Mouse (Mus musculus) heart, embryonic 13.5 days (tissue): ENCODE measurements around the gene Olfr1359. TPM values are rescaled to one million over a fixed set of nuclear protein-coding genes. Genes with fewer than 3 reads are reported as not detected.
"Not testable (repeated sequence)": the region's sequence is repeated elsewhere in the genome, so short reads cannot be mapped to it uniquely, and the experiment has no call there.

Source experiments
- ATAC-seq: fragments of 200-750 bp; cut with Nextera tagmentation; 2 replicates; pipeline ENCODE4 v1.8.0; 2017; ENCODE audit warnings: moderate TSS enrichment; ENCODE audit not compliant: insufficient number of reproducible peaks, low FRiP score, low TSS enrichment; ENCODE audit errors: extremely low read depth
- H3K27ac ChIP-seq: fragments of 300-500 bp; sonication (generic); replicated peaks from 2 replicates; pipeline ENCODE4 v1.5.1; 2015; ENCODE audit warnings: moderate library complexity, mild to moderate bottlenecking, inconsistent platforms
- H3K27me3 ChIP-seq: fragments of 300-500 bp; sonication (generic); replicated peaks from 2 replicates; pipeline ENCODE4 v1.6.1; 2015; ENCODE audit warnings: mild to moderate bottlenecking, inconsistent platforms
- H3K36me3 ChIP-seq: fragments of 300-500 bp; sonication (generic); 2 replicates; pipeline ENCODE4 v1.6.1; 2015; ENCODE audit warnings: mild to moderate bottlenecking, inconsistent platforms
- H3K4me1 ChIP-seq: fragments of 300-500 bp; sonication (generic); 2 replicates; pipeline ENCODE4 v1.6.1; 2015; ENCODE audit warnings: inconsistent platforms
- H3K4me2 ChIP-seq: fragments of 300-500 bp; sonication (generic); 2 replicates; pipeline ENCODE4 v1.6.1; 2015; ENCODE audit warnings: inconsistent platforms, mild to moderate bottlenecking, moderate library complexity
- H3K4me3 ChIP-seq: fragments of 300-500 bp; sonication (generic); 2 replicates; pipeline ENCODE4 v1.5.1; 2015; ENCODE audit warnings: moderate library complexity, mild to moderate bottlenecking, inconsistent platforms
- H3K9ac ChIP-seq: fragments of 300-500 bp; sonication (generic); 2 replicates; pipeline ENCODE4 v1.6.1; 2015; ENCODE audit warnings: inconsistent platforms, mild to moderate bottlenecking, moderate library complexity
- H3K9me3 ChIP-seq: fragments of 300-500 bp; sonication (generic); 2 replicates; pipeline ENCODE4 v1.6.1; 2016; ENCODE audit warnings: inconsistent platforms
- WGBS: fragments of 180-500 bp; shearing (Covaris S2); methylation state at CpG from one replicate; pipeline ENCODE4 v1.1.7; 2015; ENCODE audit warnings: mixed read lengths; 5-methylcytosine and 5-hydroxymethylcytosine counted together
- polyA plus RNA-seq: library from polyadenylated mRNA; unstranded; fragments of >200 nt; fragmentation: Nextera tagmentation; extraction: Ambion mirVana; gene quantifications from 2 replicates; pipeline ENCODE4 v1.2.1, GENCODE M21; 2015

Gene Olfr1359
- polyA plus RNA-seq, 1 experiment from 2014 or later = not detected

DNA sequence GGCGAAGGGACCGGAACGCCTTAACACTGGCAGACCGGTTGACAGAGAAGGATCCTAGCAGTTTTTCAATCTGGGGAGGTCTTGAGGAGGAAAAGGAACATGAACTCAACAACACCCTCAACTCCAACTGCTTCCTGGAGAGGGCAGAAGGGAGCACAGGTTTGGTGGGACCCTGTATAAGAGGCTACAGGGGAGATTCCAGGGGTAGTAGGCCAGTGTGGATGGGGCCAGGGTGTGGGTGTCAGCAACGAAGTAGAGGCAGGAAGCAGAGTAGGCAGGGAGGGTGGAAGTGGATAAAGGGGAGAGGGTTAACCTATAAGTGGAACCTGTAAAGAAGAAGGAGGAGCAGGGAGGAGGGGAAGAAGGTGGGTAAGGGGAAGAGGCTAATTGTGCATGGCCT is 35.6 kb downstream of the Olfr1359 start:
- WGBS = 73% methylated on average over 5 of the region's 5 CpGs
- Histone ChIP-seq H3K9ac (peak overlapping the region; percentile 84), H3K4me1 (peaks cover 21% of the 10 kb centered on the region), H3K4me2 (no peak overlapping the region), H3K36me3 (no peaks in the 10 kb centered on the region), H3K4me3 (no peak overlapping the region), H3K9me3 (no peaks in the 10 kb centered on the region), H3K27me3 (no peaks in the 10 kb centered on the region), H3K27ac (peak overlapping the region; percentile 95)
- ATAC-seq = no peak

DNA sequence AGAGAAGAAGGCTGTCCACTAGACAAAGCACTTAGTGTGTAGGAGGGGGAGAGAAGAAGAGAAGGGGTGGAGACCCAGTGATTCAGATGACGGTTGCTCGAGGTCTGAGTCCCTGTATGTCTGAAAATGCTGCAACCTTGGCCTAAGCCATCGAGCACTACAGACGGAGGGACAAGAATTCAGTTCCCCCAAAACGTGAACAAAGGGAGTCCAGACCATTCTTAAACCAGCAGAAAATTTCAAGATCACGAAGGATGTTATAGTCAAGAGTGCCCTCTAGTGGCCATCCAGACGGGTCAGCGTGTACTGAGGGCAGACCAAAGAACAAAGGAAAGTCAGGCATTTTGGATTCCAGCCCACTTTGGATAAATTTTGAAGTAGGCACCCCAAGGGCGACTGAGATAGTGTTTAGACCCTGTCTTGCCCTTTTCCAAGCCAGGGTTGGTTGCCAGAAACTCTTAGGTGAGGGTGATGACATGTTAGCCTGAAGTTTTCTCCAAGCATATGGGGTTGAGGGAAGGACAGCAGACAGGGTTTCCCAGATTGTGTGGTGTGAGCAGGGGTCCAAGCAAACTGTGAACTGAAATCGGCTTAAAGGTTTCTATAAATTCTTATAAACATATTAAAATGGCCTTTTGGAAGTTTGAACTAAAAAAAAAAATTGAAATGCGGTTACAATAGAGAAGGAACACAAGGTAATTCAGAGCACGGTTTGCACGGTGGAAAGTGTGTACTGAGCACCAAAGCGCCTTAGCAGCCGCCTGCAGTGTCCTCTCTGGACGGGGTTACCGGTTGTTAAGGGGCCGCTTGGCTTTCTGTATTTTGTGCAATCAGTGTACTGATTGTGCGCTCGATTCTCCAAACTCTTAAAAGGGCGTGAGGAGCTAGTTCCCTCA is 36.3 kb downstream of the Olfr1359 start:
- Histone ChIP-seq H3K4me3 (peak overlapping the region; percentile 60), H3K4me2 (peak overlapping the region; percentile 78), H3K36me3 (no peaks in the 10 kb centered on the region), H3K27ac (peak overlapping the region; percentile 95), H3K4me1 (peaks cover 21% of the 10 kb centered on the region), H3K9me3 (no peaks in the 10 kb centered on the region), H3K9ac (peak overlapping the region; percentile 84), H3K27me3 (no peaks in the 10 kb centered on the region)
- peak; percentile 35; the same call in 1 of the 2 replicates for ATAC-seq
- WGBS = under 1% methylated on average over 21 of the region's 21 CpGs

DNA sequence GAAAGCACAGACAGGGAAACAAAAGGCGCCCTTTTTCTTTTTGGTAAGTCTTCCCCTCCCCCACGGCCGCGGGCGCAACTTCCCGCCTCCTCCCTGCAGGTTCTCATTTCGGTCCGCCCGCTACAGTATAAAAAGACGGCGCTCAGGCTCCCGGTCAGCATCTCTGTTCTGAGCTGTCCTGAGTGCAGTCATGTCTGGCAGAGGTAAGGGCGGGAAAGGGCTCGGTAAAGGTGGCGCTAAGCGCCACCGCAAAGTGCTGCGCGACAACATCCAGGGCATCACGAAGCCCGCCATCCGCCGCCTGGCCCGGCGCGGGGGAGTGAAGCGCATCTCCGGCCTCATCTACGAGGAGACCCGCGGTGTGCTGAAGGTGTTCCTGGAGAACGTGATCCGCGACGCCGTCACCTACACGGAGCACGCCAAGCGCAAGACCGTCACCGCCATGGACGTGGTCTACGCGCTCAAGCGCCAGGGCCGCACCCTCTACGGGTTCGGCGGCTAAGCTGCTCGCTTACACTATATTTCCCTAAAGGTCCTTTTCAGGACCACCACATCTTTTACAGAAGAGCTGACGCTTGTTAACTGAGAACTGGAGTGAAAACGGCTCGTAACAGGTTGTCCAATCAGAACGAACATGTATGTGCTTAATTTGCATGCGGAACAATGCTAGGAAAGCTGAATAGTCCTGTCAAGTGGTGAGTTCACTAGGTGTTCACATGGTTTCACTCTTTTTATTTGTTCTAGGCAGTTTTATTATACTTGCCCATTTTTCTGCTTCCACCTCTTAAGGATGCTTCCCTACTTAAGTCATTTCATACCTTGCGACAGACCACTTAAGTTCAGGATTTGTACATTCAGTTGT is 37.2 kb downstream of the Olfr1359 start, which contains the start of gene Hist1h4j:
Hist1h4j (plus strand) TSS at position 159 of the 862 bp plus-strand sequence.
- H3K4me1 ChIP-seq = peaks cover 29% of the 10 kb centered on the region
- H3K9ac ChIP-seq = peak within 1 kb of the TSS; percentile 84
- peak within 1 kb of the TSS; percentile 60 for H3K4me3 ChIP-seq
- under 1% methylated on average over 41 of the region's 56 CpGs for WGBS
- H3K27me3 ChIP-seq, H3K9me3 ChIP-seq, H3K36me3 ChIP-seq: not testable (repeated sequence)
- peak within 1 kb of the TSS; percentile 95 for H3K27ac ChIP-seq
- H3K4me2 ChIP-seq = peak within 1 kb of the TSS; percentile 78
- ATAC-seq = peak; percentile 70; the same call in 1 of the 2 replicates

DNA sequence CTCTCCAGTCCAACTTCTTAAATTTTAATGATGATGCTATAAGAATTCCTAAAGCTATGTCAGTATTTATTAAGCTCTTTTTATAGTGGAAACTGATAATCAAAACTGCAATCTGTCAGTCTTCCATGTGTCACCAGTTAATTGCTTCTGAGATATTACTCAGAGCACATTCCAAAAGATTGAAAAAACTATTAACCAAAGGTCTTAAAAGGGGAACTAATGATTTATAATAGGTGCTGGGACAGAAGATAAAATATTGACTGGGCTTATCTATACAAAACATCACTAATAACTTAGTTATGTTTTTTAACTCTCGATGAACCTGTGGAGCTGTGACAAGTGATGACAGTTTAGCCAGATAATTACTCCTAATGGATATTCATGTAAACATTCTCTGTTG is 47.1 kb downstream of the Olfr1359 start:
- H3K27me3 ChIP-seq = no peaks in the 10 kb centered on the region
- no peak overlapping the region for H3K27ac ChIP-seq
- H3K4me1 ChIP-seq = peaks cover 26% of the 10 kb centered on the region
- H3K4me3 ChIP-seq = no peak overlapping the region
- WGBS = 72% methylated on average over 1 of the region's 1 CpGs
- H3K9me3 ChIP-seq = no peaks in the 10 kb centered on the region
- no peak overlapping the region for H3K9ac ChIP-seq
- ATAC-seq = no peak
- H3K36me3 ChIP-seq = no peaks in the 10 kb centered on the region
- no peak overlapping the region for H3K4me2 ChIP-seq

DNA sequence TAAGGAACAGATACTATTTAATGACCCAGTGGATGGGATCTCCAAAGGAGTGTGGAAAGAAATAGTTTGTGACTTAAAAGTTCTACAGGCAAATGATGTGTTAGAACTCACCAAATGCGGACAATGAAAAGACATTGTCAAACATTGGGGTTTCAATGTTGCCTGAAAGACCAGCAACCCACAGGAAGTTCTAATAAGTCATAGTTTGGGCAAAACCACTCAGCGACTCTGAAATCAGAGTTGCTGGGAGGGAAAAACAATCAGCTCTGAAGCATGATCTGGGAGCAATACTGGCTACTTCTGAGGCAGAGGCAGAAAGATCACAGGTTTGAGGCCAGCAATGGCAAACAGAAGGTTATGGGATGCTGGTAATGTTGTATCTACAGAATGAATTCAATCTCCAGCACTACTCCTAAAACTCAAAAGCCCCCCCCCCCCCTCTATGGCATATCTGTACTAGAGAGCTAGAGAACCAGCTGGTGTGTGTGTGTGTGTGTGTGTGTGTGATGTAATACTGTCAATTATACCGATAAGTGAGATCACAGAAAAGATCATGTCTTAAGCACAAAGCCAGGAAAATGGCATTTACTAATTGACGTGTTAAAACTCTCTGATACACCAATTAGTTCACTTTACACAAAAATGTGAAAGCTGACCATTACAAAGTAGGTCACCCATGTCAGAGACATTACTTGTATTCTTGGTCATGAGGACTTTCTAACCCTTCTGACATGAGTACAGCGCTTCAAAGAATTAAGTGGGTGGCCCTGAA is 51.7 kb downstream of the Olfr1359 start:
- Histone ChIP-seq H3K4me2 (peak overlapping the region; percentile 76), H3K36me3 (no peaks in the 10 kb centered on the region), H3K4me1 (peaks cover 44% of the 10 kb centered on the region), H3K4me3 (peak overlapping the region; percentile 60), H3K9ac (peak overlapping the region; percentile 86), H3K27ac (peak overlapping the region; percentile 94), H3K9me3 (no peaks in the 10 kb centered on the region), H3K27me3 (no peaks in the 10 kb centered on the region)
- no peak for ATAC-seq
- WGBS = 5% methylated on average over 5 of the region's 5 CpGs

DNA sequence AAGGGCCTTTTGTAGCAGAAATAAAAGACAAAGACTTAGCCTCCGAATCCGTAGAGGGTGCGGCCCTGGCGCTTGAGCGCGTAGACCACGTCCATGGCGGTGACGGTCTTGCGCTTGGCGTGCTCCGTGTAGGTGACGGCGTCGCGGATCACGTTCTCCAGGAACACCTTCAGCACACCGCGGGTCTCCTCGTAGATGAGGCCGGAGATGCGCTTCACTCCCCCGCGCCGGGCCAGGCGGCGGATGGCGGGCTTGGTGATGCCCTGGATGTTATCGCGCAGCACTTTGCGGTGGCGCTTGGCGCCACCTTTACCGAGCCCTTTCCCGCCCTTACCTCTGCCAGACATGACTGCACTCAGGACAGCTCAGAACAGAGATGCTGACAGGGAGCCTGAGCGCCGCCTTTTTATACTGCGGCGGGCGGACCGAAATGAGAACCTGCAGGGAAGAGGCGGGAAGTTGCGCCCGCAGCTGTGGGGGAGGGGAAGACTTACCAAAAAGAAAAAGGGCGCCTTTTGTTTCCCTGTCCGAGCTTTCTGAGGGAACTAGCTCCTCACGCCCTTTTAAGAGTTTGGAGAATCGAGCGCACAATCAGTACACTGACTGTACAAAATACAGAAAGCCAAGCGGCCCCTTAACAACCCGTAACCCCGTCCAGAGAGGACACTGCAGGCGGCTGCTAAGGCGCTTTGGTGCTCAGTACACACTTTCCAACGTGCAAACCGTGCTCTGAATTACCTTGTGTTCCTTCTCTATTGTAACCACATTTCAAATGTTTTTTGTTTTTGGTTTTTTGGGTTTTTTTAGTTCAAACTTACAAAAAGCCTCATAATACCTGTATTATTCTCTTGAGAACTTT is 52.5 kb downstream of the Olfr1359 start, which contains the start of gene Hist1h4k:
Hist1h4k (minus strand) TSS at position 347 of the 859 bp plus-strand sequence.
- H3K36me3 ChIP-seq, H3K27me3 ChIP-seq, H3K9me3 ChIP-seq: not testable (repeated sequence)
- ATAC-seq = peak; percentile 64; the same call in 1 of the 2 replicates
- under 1% methylated on average over 48 of the region's 56 CpGs for WGBS
- Histone ChIP-seq H3K9ac (peak within 1 kb of the TSS; percentile 86), H3K4me3 (peak within 1 kb of the TSS; percentile 60), H3K4me1 (peaks cover 50% of the 10 kb centered on the region), H3K27ac (peak within 1 kb of the TSS; percentile 94), H3K4me2 (peak within 1 kb of the TSS; percentile 81)

DNA sequence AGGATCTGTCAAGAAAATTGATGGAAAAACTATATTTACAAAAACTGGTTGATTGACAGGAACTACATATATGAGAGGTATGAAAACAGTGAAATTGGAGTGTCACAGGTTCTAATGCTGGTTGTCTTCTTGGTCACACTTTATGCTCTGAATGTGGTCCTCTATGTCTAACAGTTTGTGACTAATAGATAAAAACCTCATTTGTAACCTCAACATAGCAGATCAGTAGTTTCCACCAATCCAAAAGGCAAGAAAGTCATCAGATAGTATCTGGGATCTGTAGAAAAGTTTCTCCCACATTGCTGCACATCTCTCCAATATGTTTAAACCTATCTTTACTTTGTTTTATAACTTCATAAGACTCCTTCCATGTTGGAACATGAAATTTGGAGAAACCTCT is 53.5 kb downstream of the Olfr1359 start:
- Histone ChIP-seq H3K4me1 (peaks cover 56% of the 10 kb centered on the region), H3K9ac (no peak overlapping the region), H3K36me3 (no peaks in the 10 kb centered on the region), H3K27ac (peak overlapping the region; percentile 93), H3K27me3 (no peaks in the 10 kb centered on the region), H3K4me3 (no peak overlapping the region), H3K9me3 (no peaks in the 10 kb centered on the region), H3K4me2 (peak overlapping the region; percentile 81; the same call in 1 of the 2 replicates)
- ATAC-seq = no peak

DNA sequence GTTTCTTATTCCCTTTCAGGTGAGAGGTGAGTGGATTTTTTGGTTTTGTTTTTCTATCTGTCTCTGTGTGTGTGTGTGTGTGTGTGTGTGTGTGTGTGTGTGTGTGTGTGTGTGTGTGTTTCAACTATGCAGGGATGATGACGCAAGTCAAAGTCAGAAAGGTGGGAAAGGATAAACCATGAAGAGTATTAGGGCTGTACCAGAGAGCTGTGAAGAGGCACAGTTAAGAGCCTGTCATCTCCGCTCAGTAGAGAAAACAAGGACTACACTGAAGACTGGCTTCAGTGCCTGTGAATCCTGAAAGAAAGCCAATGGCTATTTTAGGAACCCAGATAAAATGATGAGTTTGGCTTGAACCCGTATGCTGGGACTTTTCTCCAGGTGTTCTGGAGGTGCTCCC is 53.9 kb downstream of the Olfr1359 start:
- no peak for ATAC-seq
- no peak overlapping the region for H3K4me3 ChIP-seq
- H3K27ac ChIP-seq = peak overlapping the region; percentile 93
- H3K9ac ChIP-seq = peak overlapping the region; percentile 84; the same call in 1 of the 2 replicates
- H3K9me3 ChIP-seq = no peaks in the 10 kb centered on the region
- H3K36me3 ChIP-seq = no peaks in the 10 kb centered on the region
- H3K4me2 ChIP-seq = peak overlapping the region; percentile 81
- no peaks in the 10 kb centered on the region for H3K27me3 ChIP-seq
- 30% methylated on average over 3 of the region's 3 CpGs for WGBS
- H3K4me1 ChIP-seq = peaks cover 59% of the 10 kb centered on the region

DNA sequence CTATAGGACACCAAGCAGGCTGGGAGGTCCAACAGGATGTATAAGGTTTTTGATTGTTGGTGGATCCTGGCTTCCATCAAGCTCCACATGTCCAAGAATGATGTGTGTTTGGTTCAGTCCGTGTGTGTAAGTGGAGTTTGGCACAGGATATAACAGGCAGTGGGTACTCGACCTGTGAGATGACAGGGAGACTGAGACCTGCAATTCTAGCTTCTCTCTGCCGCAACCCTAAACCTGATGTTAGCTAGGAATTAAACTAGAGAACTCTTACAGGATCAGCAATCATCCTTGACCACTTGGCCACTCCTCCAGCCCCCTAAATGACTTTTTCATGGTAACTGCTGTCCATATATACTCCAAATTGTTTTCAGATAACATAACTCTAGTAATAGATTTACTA is 54.4 kb downstream of the Olfr1359 start:
- Histone ChIP-seq H3K4me2 (peak overlapping the region; percentile 81), H3K4me3 (peak overlapping the region; percentile 58; the same call in 1 of the 2 replicates), H3K9ac (peak overlapping the region; percentile 84), H3K4me1 (peaks cover 58% of the 10 kb centered on the region), H3K9me3 (no peaks in the 10 kb centered on the region), H3K27ac (peak overlapping the region; percentile 93), H3K36me3 (no peaks in the 10 kb centered on the region), H3K27me3 (no peaks in the 10 kb centered on the region)
- 38% methylated on average over 3 of the region's 3 CpGs for WGBS
- ATAC-seq = no peak

DNA sequence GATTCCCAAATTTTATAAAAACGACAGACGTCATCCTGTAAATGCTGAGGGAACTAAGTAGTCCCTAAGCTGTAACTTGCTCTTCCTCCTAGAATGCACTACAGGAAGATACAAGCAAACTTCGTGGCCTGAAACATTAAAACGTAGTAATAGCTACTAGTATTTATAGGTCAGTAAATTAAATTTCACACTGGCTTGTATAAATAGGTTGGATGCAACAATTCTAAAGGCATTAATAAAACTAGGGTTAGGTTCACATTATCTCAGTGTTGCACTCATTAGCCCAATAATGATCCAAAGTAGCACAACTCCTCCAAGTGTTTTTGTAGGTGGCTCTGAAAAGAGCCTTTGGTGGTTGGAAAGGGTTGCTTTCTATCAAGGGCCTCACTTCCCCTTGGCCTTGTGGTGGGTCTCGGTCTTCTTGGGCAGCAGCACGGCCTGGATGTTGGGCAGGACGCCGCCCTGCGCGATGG is 55.2 kb downstream of the Olfr1359 start:
- Histone ChIP-seq H3K9ac (peak overlapping the region; percentile 84), H3K4me2 (peak overlapping the region; percentile 81), H3K36me3 (no peaks in the 10 kb centered on the region), H3K4me3 (peak overlapping the region; percentile 58), H3K4me1 (peaks cover 55% of the 10 kb centered on the region), H3K27me3 (no peaks in the 10 kb centered on the region), H3K9me3 (no peaks in the 10 kb centered on the region), H3K27ac (peak overlapping the region; percentile 93)
- 3% methylated on average over 10 of the region's 10 CpGs for WGBS
- no peak for ATAC-seq
